Mouse (Mus musculus) splenic B cell, adult 2 months (primary cell): ENCODE results near the gene Mfap3.
A peak's percentile ranks its signal among the peaks of the same experiment; 100 is the strongest.
"Not testable (repeated sequence)": the region's sequence is repeated elsewhere in the genome, so short reads cannot be mapped to it uniquely, and the experiment has no call there.

ENCODE experiments used
- DNase-seq: peaks from one replicate; pipeline ENCODE4 v3.0.0-alpha.2; 2011; ENCODE audit warnings: low read depth, low spot score
- H3K27me3 ChIP-seq: 2 replicates; pipeline ENCODE4 v1.6.1; 2012; ENCODE audit warnings: mild to moderate bottlenecking, low read length, moderate library complexity, mixed read lengths; ENCODE audit not compliant: control insufficient read depth, poor library complexity, insufficient read depth, severe bottlenecking
- H3K36me3 ChIP-seq: 2 replicates; pipeline ENCODE4 v1.6.1; 2012; ENCODE audit warnings: mild to moderate bottlenecking, low read length, moderate library complexity, mixed read lengths; ENCODE audit not compliant: control insufficient read depth, poor library complexity, insufficient read depth, severe bottlenecking

The Mfap3 gene

DNA sequence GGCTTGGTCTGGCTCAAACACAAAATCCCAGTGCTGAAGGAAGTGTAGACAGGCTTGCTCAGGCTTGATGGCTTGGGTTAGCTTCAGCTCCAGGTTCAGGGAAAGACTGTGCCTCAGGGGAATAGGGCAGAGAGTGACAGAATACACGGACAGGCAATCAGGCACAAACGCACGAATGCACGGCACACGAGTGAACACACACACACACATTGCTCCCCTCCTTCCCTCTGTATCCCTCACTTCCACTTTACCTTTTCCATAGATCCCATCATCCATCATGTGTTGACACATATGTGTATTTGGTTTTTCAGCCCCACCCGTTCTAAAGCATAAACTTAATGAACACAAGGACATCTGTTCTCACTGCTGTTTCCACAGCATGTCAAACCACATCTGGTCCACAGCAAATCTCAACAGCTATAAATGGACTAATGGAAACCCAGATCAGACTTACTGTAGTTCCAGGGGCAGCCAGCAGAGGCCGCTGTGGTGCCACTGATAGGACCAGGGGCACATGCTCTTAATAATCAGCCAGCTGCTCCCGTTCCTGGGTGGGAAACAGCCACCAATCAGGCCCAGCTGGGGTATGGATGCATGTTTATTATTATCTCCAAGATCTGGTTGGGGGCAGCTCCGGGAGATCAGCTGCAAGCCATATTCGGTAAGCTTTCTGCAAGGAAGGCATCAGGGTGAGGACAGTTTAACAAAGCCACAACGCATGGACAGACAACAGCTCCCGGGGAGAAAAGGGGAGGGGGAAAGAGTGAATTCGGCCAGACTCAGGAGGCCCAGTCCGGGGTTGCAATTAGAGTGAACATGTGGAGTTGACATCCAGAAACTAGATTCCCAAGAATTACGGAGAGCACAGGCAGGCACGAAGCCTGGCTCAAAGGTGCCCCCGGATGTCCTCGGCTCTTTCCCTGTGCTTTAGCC lies 30.4 kb downstream of the Mfap3 start:
- peak; percentile 82 for DNase-seq
- Histone ChIP-seq H3K36me3 (no peaks in the 10 kb centered on the region), H3K27me3 (no peaks in the 10 kb centered on the region)

DNA sequence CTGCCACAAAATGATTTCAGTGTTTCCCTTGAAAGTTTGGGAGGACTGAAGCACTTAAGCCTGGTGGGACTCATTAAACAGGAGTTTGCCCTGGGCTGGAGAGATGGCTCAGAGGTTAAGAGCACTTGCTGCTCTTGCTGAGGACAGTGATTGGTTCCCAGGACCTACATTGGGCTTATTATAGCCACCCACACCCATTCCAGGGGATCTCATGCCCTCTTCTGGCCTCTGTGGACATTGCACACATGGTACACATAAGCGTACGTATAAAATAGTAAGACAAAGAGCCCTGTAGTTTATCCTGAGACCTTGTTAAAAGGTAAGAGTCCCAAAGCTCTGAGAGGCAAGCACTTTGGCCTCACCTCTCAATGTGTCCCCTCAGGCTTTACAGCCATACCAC lies 31.8 kb downstream of the Mfap3 start:
- peak; percentile 7 for DNase-seq
- Histone ChIP-seq H3K36me3 (no peaks in the 10 kb centered on the region), H3K27me3 (no peaks in the 10 kb centered on the region)

DNA sequence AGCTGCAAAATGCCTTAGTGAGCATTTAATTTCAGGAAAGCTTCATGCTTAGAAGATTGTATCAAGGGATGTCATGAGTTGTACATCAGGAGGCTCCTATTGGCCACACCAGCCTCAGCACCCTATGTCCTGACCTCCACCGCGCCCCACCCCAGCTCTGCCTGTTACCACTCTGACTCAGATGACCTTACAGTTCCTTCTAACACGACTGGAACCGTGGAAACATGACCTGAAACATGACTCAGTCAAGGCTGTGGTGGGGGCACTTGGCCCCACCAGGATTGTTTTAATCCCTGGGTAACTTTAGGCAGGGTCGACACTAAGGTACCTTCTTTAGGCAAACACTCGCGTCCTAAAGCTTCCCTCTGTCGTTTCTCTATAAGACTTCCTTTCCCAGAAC lies 32.6 kb downstream of the Mfap3 start:
- no peak for DNase-seq
- H3K36me3 ChIP-seq: no peaks in the 10 kb centered on the region
- no peaks in the 10 kb centered on the region for H3K27me3 ChIP-seq

DNA sequence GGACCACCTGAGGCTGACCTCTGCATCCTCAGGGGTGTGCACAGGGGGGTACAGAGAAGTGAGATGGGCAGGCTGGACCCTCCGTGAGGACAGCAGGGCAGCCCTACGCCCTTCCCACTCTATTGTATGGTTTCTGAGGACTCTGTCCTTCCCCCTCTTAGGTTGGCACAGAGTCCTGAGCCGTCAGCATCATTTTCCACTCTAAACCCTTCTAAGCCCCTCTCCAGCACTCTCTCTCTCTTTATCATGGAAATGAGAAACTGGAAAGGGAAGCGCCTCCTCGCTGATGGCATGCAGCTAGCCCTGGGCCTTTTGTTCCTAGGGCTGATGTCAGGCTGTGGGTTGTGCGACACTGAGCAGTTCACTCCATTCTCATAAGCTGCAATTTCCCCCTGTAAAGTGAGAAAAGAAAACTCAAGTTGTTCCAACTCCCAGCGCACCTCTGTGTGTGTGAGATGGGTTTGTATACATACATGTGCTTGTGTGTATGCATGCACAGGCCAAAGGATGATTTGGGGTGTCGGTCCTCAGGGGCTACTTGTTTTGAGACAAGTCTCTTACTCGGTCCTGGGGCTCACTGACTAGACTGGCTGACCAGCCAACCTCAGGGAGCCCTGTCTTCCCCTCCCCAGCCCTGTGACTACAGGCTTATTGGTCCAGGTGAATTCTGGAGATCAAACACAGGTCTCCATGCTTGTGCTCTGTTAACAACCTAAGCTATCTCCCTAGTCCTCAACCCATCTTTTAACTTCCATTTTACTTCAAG lies 34.7 kb downstream of the Mfap3 start:
- no peaks in the 10 kb centered on the region for H3K36me3 ChIP-seq
- no peaks in the 10 kb centered on the region for H3K27me3 ChIP-seq
- DNase-seq: no peak

DNA sequence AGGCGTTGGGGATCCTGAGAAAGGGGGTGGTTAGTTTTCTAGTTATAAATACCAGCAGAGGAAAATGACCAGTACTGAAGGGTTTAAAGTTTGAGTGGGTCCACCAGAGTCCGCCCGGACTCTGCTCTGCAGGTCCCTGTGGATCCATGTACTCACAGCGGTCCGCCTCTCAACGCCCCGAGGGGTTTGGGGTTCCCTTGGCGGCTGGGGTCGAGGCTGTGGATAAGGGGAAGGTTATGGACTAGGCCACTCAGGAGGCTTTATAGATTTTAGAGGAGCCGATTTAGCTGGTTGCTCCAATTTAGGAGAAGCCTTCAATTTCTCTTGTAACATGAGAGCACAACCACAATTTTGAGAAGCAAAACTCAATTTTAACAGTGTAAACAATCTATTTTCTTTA lies 39.5 kb downstream of the Mfap3 start:
- H3K27me3 ChIP-seq, DNase-seq, H3K36me3 ChIP-seq: not testable (repeated sequence)

DNA sequence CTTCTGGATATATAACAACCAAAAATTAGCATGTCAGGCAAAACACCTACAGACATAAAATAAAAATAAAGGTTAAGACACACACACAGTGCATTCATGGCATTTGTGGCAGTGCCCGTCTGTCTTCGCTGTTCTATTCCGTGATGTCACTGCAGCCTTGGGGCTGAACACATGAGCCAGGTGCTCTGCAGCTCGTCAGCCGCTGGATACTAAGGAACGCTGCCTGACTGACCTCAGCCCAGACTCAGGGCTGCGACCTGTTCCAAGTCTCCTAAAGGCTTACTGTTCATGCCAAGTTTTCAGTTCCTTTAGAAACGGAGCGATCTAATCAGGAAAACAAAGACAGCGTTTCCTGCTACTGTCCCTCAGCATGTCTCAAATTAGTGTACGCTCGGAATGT lies 46.1 kb downstream of the Mfap3 start:
- Histone ChIP-seq H3K27me3 (no peaks in the 10 kb centered on the region), H3K36me3 (no peaks in the 10 kb centered on the region)
- no peak for DNase-seq

DNA sequence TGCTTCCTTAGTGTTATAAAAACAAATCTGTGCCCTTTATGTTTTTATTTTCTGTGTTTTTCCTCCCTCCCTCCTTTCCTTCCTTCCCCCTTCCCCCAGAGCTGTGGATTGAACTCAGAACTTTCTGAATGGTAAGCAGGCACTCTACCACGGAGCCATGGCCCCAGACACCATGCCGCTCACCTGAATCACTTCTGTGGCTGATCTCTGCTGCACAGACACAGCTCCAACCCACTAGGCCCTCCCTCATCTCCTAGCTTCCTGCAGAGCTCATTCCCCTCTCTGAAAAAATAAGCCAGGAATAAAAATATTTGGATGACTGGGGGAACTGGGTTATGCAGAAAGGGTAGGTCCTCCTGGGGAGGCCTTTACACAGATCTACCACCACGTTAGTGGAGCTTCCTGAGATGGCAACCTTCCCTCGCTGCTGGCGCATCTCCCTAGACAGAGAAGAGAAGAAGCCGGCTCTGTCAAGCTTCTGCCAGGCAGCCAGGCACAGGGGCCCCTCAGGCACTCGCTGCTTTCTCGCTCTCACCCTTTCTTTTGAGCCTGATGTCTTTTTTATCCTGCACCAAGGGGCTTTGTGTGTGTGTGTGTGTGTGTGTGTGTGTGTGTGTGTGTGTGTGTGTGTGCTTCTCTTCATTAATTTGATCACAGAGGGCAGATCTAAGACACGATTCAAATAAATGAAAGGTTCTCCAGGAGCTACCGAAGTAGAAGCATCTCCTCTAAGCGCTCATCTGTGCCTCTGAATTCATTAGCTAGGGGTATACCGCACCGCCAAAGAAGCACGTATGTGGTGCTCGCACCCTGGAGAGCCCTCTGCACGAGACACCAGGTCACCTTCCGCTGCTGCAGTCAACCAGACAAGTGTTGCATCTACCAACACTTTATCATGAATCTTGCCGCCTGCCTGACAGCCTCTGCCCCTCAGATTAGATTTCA lies 47.9 kb downstream of the Mfap3 start:
- DNase-seq: no peak
- Histone ChIP-seq H3K27me3 (no peaks in the 10 kb centered on the region), H3K36me3 (no peaks in the 10 kb centered on the region)

DNA sequence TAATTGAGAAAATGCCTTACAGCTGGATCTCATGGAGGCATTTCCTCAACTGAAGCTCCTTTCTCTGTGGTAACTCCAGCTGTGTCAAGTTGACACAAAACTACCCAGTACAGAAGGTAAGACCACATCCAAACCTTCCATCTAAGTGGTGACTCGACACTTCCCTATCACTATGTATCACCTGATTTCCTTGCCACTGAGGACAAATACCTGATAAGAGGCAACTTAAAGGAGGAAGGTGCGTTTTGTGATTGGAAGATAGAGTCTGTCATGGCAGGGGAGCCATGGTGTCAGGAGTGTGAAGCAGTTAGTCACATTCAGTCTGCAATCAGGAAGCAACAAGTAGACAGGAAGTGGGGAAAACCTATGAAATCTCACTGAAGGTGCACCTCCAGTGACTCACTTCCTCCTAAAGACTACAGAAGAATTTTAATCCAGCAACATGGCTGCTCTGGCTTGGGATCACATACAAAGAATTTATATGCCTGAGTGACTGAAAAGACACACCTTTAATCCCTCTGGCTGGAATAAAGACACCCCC lies 50.6 kb downstream of the Mfap3 start:
- no peak for DNase-seq

DNA sequence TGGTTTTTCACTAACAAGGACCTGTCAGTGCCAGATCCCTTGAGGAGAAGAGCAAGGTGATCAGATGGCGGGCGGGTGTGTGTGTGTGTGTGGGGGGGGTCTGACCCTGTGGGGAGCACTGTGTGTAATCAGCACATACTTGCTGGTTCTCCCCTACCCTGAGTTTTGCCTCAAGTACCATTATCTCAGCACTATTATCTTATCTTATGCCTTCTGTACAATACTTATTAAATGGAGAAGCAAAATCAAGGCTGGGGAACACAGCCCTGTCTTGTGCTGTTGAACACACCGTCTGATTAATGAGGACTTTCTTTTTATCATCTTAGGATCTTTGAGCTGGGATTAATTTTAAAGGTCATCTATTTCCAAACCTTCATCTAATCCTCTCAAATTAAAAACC lies 52.6 kb downstream of the Mfap3 start:
- Histone ChIP-seq H3K36me3 (no peaks in the 10 kb centered on the region), H3K27me3 (no peaks in the 10 kb centered on the region; the same call in 1 of the 2 replicates)
- no peak for DNase-seq

More for the DNA sequence above, 50.6 kb downstream of the Mfap3 start:
- Histone ChIP-seq H3K36me3 (no peaks in the 10 kb centered on the region), H3K27me3 (no peaks in the 10 kb centered on the region; the same call in 1 of the 2 replicates)

DNA sequence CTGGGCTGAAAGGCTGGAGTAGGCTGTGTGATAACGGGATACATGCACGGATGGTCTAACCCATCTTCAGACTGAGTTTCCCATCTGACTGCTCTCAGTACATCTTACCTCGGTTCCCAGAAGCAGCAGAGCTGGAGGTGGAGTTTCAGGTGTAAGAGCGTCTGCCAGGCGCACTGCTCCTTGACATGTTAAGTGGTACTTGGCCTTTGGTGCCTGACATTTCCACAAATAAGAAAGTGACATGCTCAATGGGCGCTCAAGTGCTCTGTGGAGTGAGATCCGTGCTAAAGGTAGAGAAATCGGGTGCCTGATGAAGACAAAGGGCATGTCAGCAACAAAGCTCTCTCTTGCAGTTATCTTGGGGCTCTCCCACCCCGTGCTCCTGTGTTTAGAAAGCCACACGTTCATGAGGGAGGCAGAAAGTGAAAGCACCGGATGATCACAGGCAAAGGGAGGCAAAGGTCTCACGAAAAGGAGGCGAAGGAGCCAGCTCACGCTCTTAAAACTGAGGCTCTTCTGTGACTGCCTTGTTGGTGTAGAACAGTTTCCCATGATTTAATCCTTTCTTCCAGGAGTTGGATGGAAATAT lies 55.3 kb downstream of the Mfap3 start:
- H3K27me3 ChIP-seq: no peaks in the 10 kb centered on the region; the same call in 1 of the 2 replicates
- H3K36me3 ChIP-seq: no peaks in the 10 kb centered on the region
- DNase-seq: no peak

DNA sequence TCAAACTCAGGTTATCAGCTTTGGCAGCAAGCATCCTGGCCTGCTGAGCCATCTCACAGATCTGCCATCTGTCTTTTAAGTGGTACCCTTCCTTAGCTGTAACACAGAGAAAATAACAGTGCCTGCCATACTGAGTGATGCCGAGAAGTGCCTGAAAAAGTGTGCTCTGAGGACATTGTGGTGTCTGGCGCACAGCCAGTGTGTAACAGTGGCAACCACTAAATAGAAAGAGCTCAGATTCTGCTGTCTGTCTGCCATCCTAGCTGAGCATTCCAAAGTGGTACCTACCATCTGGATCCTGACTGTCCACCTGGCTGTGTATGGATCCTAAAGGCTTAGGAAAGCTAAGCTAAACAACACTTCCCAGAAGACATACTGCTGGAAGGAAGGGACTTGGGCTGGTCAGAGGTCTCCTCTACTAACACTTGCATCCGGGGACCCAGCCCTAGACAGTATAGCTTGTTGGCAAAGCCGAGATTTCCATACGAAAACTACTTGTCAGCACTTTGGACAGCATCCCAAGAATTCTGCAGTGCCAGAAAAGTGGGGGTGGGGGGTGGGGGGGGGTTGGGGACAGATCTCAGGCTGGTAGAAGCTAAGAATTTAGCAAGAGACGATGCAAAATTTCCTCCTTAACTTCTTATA lies 58.5 kb downstream of the Mfap3 start:
- no peak for DNase-seq
- Histone ChIP-seq H3K27me3 (no peaks in the 10 kb centered on the region; the same call in 1 of the 2 replicates), H3K36me3 (no peaks in the 10 kb centered on the region)

DNA sequence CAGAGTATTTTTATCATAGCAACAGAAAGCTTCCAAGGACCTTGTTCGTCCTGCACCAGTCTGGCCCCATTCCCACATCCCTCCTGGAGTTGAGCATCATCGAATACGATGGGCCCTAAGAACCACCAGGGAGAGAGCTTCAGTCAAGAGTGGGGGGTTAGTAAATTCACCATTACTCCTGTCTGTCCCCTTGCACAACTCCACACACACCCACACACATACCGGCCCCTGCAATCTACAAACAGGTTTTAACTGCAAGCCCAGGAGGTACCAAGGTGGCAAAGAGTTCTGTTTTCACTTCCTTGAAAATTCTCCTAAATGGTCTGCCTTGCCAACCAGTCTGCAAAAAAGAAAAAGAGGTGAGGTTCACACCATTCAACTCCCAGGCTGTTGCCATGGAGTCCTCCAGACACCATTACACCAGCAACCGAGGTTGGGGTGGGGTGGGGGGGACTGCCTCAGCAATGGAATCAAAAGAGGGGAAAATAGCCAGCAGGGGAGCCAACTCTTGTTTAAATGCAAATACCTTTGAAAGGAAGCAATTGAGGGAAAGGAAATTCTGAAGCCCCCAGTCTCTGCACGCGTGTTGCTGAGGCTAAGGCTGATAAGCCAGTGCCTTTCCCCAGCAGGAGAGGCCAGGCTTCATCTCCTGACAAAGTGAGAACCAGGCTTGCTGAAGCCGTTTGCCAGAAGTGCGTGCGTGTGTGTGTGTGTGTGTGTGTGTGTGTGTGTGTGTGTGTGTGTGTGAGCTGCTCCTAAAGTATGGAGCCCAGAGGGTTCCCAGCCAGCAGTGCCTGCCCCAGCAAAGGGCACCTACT lies 64.6 kb downstream of the Mfap3 start:
- DNase-seq: no peak
- Histone ChIP-seq H3K36me3 (no peaks in the 10 kb centered on the region), H3K27me3 (no peaks in the 10 kb centered on the region)
